Mouse (Mus musculus) thymus, adult 2 months (tissue): ENCODE measurements around the gene Col6a3.

ENCODE experiments used
- CTCF ChIP-seq: fragments of 200-500 bp; IDR thresholded peaks from 2 replicates; pipeline ENCODE4 v1.5.1; 2012; ENCODE audit warnings: mild to moderate bottlenecking, control low read depth, low read length, moderate library complexity, borderline replicate concordance; ENCODE audit not compliant: control insufficient read depth, poor library complexity, insufficient read depth; ENCODE audit errors: extremely low read depth
- POLR2A ChIP-seq: fragments of 200-500 bp; IDR thresholded peaks from 2 replicates; pipeline ENCODE4 v1.6.1; 2012; ENCODE audit warnings: mild to moderate bottlenecking, low read length, control low read depth, moderate library complexity; ENCODE audit not compliant: control insufficient read depth, poor library complexity, insufficient read depth; ENCODE audit errors: extremely low read depth

GRCm38 (mm10) chr1:90870581-90870980, 26.8 kb upstream of the Col6a3 start:
- no peak for TF ChIP-seq CTCF
- TF ChIP-seq POLR2A, result no peak
